Mouse (Mus musculus): ENCODE data around the gene Ccdc113. TPM values are rescaled to one million over a fixed set of nuclear protein-coding genes. Genes with fewer than 3 reads are reported as not detected.
A peak's percentile ranks its signal among the peaks of the same experiment; 100 is the strongest.

Gene Ccdc113
- total RNA-seq, 2 experiments from 2014 or later, result 0.73 to 1.4 TPM

DNA sequence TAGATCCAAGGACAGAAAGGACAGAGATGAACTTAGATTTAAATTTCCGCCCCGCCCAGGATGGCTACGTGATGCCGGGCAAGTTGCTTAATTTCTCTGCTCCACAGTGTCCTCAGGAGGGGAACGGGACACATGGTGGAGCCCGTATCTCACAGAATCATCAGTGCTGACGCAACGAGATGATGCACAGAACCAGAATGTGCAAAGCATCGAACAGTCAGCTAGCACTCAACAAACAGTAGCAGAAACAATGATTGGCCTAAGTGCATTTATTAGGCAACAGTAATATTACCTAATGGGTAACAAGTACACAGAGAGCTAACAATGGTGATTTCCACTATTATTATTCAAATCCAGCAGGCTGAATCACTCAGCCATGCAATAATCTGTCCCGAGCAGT lies 5.7 kb upstream of the Ccdc113 start:
- intact Hi-C loops (cut with DNase I), result no loop called here
- DNase-seq (ENCODE audit: extremely low spot score in 1 of 2, low spot score in 2 of 2), result no peak

DNA sequence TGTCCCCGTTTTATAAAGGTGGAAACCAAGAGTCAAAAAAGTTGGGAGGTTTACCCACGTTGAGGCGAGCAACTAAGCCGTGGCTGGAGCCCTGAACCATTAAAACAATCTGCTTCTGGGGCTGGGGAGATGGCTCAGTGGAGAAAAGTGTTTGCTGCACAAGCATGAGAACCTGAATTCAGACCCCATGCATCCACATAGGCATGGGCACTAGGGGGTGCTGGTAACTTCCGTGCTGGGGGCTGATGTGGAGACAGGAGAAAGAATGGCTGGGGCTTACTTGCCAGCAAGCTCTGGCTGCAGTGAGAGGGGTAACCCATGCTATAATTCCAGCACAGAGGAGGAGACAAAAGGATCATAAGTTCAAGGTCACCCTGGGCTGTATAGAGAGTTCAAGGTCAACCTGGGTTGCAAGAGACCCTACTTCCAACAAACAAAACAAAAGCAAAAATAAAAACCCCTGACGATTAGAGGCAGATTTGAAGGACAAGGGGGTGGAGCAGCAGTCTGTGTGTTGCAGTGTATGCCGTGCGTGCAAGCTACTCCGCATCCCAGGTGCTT lies 5.1 kb upstream of the Ccdc113 start:
- intact Hi-C loops (cut with DNase I), result no loop called here
- no peak for DNase-seq (ENCODE audit: extremely low spot score in 1 of 2, low spot score in 2 of 2)

DNA sequence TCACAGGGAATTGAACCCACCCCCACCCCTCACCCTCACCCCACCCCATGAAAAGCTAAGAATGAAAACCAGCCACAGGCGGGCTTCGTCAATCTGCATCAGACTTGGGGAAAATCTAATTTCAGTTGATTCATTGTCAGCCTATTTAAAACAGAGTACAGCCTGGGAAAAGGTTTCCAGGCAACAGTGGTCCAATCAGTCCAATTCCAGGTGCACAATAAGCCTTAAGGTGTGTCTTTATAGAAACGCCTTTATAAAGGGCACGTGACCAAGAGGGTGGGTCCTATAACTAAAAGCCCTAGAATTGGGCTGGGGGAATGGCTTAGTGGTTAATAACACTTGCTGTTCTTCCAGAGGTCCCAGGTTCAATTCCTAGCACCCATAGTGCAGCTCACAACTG lies 1.7 kb upstream of the Ccdc113 start:
- DNase-seq (ENCODE audit: extremely low spot score in 1 of 2, low spot score in 2 of 2), result no peak
- intact Hi-C loops (cut with DNase I), result loop anchor here (5.0 kb wide), 1 partner anchor 45 kb away; no protein-coding TSS in a partner anchor

DNA sequence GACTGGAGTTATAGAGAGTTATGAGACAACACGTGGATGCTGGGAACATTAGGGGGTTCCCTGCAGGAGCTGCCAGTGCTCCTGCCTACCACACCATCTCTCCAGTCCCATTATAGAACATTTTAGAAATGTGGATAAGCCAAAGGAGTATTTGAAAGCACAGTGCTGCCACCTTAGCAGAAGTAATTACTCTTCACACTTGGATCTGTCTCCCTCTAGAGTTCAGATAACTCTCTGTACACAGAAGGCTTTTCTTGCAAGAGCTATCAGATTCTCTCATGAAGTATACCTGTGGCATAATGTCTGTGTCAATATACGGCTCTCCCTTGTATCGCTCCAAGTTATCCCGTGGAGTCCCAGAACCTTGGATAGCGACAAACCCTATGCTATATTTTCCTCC lies 5.6 kb downstream of the Ccdc113 start:
- intact Hi-C loops (cut with DNase I), result no loop called here
- DNase-seq (ENCODE audit: extremely low spot score in 1 of 2, low spot score in 2 of 2), result no peak

DNA sequence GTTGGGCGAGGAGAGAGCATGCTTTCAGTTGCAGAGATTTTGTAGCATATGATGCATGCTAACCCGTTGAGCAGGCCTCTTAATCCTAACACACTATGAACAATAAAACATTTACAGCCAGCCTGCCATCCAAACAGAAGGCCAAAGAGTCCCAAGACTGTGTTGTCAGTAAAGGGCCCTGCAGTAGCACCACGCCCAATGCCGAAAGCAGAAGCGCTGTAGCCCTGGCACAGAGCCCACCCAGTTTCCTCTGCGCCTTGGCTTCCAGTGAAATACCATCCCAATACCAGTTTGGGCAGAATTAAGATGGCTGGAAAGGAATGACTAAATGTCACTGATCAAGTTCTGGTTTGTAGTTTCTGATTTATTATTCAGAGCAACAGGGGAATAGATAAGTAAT lies 8.3 kb downstream of the Ccdc113 start:
- no peak for DNase-seq (ENCODE audit: extremely low spot score in 1 of 2, low spot score in 2 of 2)
- intact Hi-C loops (cut with DNase I), result no loop called here

DNA sequence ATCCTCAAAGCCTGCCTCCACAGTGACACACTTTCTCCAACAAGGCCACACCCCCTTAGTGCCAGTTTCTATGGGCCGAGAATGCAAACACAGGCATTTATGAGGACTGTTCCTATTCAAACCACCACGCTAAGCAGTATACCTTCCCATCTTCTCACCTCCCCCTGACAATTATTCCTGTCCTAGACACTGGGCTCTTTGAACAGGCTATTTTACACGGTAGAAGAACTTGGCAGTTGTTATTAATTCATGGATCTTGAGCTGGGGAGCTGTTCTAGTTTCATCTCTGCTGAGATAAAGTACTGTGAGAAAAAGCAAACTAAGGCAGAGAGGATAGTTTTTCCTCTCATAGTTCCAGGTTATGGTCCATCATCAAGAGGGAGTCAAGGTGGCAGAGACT lies 9.2 kb downstream of the Ccdc113 start:
- intact Hi-C loops (cut with DNase I), result no loop called here
- no peak for DNase-seq (ENCODE audit: extremely low spot score in 1 of 2, low spot score in 2 of 2)

DNA sequence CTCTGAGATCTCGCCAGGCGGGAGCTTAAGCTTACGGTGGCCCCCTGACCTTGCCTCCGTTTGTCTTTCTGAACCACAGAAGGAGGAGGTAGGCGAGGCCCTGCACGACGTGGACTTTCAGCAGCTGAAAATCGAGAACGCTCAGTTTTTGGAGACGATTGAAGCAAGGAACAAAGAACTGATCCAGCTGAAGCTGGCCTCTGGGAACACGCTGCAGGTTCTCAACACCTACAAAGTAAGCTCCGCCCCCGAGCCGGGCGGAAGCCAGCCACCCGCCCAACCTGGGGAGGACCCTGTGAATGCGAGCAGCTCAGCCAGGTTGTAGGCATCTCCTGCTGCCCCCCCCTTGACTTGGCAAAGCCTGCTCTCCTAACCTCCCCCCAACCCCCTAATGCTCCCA lies 11.9 kb downstream of the Ccdc113 start:
- DNase-seq (ENCODE audit: extremely low spot score in 1 of 2, low spot score in 2 of 2), result peak in 1 of 2 experiments; percentile 35
- intact Hi-C loops (cut with DNase I), result no loop called here

DNA sequence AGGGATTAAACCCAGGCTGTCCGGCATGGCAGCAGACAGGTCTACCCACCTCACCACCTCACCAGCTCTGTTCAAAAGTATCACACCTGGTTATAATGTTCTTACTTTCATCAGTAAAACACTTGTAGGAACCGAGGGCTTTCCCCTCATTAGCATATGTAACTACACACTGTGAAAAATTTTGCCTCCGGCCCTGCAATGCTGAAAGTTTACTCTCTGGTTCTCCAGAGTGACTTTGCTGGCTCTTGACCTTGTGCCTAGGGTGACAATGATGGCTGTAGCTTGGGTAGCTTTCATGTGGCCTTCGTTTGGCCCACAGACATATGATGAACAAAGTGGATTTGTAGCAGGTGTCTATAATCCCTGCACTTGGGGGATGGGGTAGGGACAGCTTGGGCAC lies 13.1 kb downstream of the Ccdc113 start:
- intact Hi-C loops (cut with DNase I), result no loop called here
- DNase-seq (ENCODE audit: extremely low spot score in 1 of 2, low spot score in 2 of 2), result no peak

DNA sequence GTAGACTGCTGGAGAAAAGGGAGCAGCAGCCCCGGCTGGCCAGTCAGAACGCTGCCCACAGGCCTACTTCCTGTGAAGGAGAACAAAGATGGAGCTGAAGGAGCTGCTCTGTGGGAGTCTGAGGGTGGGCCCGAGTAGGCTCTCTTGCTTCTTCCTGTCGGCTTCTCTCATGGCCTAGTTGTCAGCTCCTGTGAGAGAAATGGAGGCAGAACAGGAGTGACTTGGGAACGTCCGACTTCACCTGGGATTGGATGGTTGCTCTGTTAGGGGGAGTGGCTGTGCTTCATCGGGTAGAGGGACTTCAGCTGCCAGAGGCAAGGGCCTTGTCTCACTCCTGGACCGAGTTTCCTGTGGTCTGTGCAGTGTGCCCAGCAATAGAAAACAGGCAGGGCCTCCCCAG lies 14.0 kb downstream of the Ccdc113 start:
- DNase-seq (ENCODE audit: extremely low spot score in 1 of 2, low spot score in 2 of 2), result no peak
- intact Hi-C loops (cut with DNase I), result no loop called here

DNA sequence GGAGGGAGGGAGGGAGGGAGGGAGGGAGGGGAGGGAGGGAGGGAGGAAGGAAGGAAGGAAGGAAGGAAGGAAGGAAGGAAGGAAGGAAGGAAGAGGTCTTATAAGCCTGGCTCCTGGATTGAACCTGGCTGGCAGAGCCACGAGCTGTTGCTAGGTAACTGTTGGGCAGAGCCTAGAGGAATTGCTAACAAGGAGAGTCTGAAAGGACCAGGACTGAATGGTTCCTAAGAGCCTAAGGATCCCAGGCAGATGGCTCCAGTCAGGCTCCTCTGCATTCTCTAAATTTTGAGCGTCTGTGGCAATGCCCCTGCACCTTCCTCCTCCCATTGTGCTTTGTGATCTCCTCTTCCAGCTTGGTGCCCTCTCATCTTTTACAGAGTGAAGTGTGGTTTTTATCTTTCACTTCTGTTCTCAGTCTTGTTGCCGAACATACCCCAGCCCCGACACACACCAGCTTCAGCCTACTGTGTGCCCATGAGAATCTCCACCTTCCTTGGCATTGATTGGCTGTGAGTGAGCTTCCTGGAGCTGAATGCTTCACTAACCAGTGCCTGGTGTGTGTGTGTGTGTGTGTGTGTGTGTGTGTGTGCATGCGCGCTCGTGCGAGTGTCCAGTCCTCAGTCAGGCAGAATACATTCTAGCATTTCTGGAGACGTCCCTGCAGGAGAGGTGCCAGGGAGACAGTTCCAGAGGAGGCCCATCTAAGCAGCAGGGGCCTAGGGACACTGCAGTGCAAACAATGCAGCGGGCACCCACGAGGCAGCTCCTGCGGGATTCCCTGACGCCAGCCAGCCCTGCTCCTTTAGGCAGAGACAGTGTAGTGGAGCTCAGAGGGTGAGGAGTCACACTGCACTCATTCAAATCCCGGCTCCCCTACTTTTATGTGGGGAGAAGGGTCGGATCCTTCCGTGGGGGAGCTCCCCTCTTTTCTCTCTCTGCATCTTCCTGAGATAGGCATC lies 16.3 kb downstream of the Ccdc113 start:
- DNase-seq (ENCODE audit: extremely low spot score in 1 of 2, low spot score in 2 of 2), result peak; percentile 27 to 32
- intact Hi-C loops (cut with DNase I), result no loop called here

DNA sequence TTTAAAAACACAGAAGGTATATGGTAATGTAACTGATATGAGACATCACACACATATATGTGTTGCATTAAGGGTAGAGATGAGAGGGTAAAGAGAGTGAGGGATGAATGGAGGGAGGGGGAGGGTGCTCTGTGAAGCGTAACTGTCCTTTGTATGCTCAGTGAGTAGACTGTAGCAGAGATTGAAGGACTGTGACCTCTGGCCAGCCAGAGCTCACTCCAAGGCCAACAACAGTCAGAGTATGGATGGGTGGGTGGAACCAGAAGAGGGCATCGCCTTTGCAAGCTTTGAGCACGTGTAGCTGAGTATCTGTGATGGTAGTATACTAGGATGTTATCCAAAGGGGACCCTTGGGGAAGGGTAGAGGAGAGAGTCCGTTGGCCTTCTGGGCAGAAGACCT lies 17.7 kb downstream of the Ccdc113 start:
- no peak for DNase-seq (ENCODE audit: extremely low spot score in 1 of 2, low spot score in 2 of 2)
- intact Hi-C loops (cut with DNase I), result no loop called here

DNA sequence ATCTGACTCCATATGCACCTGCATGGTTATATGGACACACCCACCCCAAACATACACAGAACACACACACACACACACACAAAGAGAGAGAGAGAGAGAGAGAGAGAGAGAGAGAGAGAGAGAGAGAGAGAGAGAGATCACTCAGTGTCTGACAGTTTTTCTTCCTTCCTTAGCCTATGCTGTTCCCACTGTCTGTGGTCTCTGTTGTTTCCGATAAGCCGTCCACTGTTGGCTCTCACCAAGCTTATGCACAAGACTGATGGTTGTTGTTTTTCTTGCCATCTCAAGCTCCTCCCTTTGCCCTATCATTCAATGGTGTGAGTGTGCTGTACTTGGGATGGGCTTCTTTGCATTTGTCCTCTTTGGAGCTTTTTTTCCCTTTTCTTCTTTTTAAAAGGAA lies 22.1 kb downstream of the Ccdc113 start:
- DNase-seq (ENCODE audit: extremely low spot score in 1 of 2, low spot score in 2 of 2), result no peak
- intact Hi-C loops (cut with DNase I), result no loop called here

DNA sequence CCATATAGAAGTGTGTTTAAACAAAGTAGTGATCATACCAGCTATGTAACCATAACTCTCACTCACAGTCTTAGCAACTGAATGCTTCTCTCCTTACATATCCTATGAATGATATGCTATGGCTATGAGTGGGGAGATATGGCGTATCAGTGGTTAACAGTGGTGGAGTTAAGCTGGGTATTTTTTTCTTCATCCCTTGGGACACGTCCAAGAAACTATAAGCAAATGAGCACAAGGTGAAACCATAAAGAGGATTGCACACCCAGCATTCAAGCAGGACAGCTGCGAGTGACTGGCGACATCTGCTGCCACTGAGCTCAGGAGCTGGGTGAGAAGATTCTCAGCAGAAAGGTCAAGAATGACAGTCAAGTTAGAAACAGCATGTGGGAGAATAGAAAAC lies 32.3 kb downstream of the Ccdc113 start:
- no peak for DNase-seq (ENCODE audit: extremely low spot score in 1 of 2, low spot score in 2 of 2)
- intact Hi-C loops (cut with DNase I), result no loop called here

DNA sequence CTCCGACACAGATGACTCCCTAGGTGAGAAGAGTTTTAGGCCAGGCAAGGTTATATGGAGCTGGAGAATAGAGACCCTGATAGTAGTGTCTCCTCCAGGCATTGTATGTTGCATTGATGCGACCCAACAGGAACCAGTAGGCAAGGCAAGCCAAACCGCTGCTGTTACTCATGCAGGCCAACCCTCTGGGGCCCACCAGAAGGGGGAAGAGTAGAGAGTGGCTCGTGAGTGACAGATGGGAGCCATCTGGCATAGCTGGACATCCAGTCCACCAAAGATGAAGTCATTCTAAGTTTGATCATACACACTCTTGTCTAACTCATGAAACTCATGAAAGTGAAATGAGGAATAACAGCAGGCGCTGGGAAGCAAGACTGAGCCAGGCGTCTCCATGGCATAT lies 32.9 kb downstream of the Ccdc113 start:
- no peak for DNase-seq (ENCODE audit: extremely low spot score in 1 of 2, low spot score in 2 of 2)
- intact Hi-C loops (cut with DNase I), result no loop called here

DNA sequence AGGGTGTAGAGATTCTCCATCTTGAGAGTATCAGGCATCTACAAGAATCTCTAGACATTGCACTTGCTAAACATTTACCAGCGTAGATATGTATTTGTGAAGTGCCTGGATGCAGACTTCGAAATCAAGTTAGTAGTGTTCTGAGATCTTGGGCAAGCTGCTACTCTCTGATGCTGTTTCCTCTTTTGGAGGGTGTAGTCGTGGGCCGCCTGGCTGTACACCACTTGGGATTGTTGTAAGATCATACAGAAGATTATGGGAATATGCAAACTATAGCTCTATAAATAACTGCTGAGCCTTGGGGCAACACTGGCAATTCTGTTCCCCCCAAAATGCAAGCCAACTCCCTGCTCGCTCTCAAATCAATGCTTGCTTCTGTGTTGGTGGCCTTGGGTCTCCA lies 39.3 kb downstream of the Ccdc113 start:
- DNase-seq (ENCODE audit: extremely low spot score in 1 of 2, low spot score in 2 of 2), result no peak

DNA sequence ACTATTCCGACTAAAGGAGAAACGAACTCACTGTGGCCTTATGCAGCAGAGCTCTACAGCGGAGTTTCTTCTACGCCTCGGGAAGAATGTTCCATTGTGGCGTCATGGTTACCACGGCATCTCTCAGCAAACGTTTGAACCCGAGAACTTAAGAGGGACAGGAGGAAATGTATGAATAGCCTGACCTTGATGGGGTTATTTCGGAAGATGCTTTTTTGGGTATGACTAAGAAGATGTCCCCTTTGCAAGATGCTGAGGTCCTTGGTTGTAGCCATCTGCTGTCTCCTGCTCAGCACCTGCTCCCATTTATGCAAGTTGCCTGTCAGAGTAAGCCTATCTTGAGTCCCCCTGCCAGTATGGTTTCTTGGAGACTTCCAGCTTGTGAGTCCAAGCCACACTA lies 42.4 kb downstream of the Ccdc113 start, which contains the start of gene Prss54:
Gene Prss54 (minus strand): TSS at position 101 of the 400 bp plus-strand sequence.
- intact Hi-C loops (cut with DNase I), result no loop called here
- DNase-seq (ENCODE audit: extremely low spot score in 1 of 2, low spot score in 2 of 2), result no peak

More for the DNA sequence above, 39.3 kb downstream of the Ccdc113 start:
- intact Hi-C loops (cut with DNase I), result no loop called here

DNA sequence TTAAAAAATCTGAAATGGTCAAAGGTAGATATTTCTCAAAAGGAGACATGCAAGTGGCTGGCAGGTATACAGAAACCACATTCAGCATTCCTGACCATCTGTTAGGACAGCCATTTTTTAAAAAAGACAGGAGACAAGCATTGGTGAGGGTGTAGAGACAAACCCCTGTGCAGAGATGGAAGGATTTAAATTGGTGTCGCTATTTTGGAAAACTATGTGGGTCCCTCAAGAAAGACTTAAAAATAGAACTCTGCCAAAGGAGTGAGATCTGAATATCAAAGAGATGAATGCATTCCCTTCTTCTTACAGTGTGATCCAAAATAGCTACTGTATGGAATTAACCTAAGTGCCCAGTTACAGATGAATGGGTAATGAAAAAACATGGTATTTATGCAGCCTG lies 53.5 kb downstream of the Ccdc113 start:
- intact Hi-C loops (cut with DNase I), result no loop called here
- no peak for DNase-seq (ENCODE audit: extremely low spot score in 1 of 2, low spot score in 2 of 2)

DNA sequence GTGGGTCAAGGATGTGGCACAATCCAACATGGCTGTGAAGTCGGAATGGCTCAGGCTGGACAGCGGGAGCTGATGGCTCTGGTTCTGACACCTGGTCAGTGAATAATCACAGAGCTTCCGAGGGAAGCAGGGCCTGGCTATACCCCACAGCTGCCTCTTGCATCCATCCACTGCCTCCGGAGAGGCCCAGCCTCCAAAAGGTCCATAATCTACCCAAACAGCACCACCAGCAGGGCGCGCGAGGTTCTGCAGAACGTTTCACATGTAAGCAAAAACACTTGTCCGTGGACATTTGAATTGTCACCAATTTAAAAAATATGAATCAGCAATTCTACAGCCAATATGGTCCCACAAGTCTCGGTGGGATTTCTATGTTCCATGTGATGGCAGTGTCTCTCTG lies 55.4 kb downstream of the Ccdc113 start:
- no peak for DNase-seq (ENCODE audit: extremely low spot score in 1 of 2, low spot score in 2 of 2)
- intact Hi-C loops (cut with DNase I), result no loop called here

DNA sequence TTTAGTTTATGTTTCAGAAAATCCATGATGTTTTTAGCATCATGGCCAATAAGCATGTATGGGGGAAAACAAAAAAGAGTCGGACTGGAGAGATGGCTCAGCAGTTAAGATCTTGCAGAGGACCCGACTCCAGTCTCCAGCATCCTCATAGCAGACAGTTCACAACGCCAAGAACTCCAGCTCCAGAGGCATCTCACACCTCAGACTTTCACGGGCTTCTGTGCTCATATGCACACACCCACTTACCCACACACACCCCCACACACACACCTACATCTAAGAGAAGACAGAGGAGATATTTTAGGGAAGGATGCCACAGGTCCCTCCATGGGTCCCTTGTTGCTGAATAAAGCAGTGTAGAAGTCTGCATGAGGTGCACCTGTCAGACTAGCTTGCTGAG lies 56.7 kb downstream of the Ccdc113 start:
- no peak for DNase-seq (ENCODE audit: extremely low spot score in 1 of 2, low spot score in 2 of 2)
- intact Hi-C loops (cut with DNase I), result no loop called here

DNA sequence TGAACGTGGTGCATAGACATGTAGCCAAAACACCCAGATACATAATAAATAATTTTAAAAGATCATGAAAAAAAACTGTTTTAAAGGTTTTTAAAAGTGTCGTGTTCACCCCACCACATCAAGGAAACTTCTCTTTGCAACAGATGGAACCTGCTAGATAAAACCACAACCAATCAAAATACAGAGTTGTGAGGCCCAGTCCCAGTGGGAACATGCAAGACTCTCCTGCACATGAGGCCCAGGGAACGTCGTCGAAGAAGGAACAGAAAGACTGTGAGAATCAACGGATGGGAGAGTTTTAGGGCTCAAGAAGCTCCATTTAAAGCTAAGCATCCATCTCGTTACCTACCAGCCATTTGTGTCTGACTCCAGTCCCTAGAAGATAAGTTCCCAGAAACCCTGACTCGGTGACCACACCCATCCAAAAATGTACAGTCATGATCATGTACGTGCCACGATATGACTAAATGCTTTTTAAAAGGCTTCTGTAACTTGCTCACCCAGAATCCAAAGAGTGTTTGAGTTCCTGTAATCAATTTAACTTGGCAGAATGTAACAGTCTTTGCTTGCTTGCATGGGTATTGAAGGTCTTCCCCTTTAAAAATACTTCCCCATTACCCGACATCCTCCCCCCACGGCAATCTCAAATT lies 58.4 kb downstream of the Ccdc113 start:
- no peak for DNase-seq (ENCODE audit: extremely low spot score in 1 of 2, low spot score in 2 of 2)
- intact Hi-C loops (cut with DNase I), result no loop called here
